Mouse (Mus musculus) layer of hippocampus, adult 9-11 months (tissue): ENCODE data around the gene Ubl3.

Source experiments
- DNase-seq: peaks from one replicate; pipeline ENCODE4 v3.0.0; 2022

Ubl3 gene

GRCm38 (mm10) chr5:148523202-148523971, 29.2 kb downstream of the Ubl3 start:
- DNase-seq, result no peak

- no peak for DNase-seq
Measured at GRCm38 (mm10) chr5:148522378-148522777, 30.2 kb downstream of the Ubl3 start.

- DNase-seq, result no peak
Measured at GRCm38 (mm10) chr5:148517445-148517844, 35.1 kb downstream of the Ubl3 start.

GRCm38 (mm10) chr5:148512042-148512640, 40.4 kb downstream of the Ubl3 start:
- no peak for DNase-seq

GRCm38 (mm10) chr5:148510265-148510664, 42.3 kb downstream of the Ubl3 start:
- no peak for DNase-seq

- DNase-seq, result no peak
Measured at GRCm38 (mm10) chr5:148509731-148510130, 42.9 kb downstream of the Ubl3 start.

GRCm38 (mm10) chr5:148508901-148509604, 43.5 kb downstream of the Ubl3 start:
- DNase-seq, result peak; percentile 42

- DNase-seq, result no peak
Measured at GRCm38 (mm10) chr5:148505381-148505780, 47.2 kb downstream of the Ubl3 start.

- DNase-seq, result no peak
Measured at GRCm38 (mm10) chr5:148502237-148502636, 50.4 kb downstream of the Ubl3 start.

GRCm38 (mm10) chr5:148501228-148501957, 51.2 kb downstream of the Ubl3 start:
- no peak for DNase-seq

GRCm38 (mm10) chr5:148500516-148500915, 52.1 kb downstream of the Ubl3 start:
- no peak for DNase-seq

- peak; percentile 45 for DNase-seq
Measured at GRCm38 (mm10) chr5:148499616-148500015, 53.0 kb downstream of the Ubl3 start.

- no peak for DNase-seq
Measured at GRCm38 (mm10) chr5:148495991-148496390, 56.6 kb downstream of the Ubl3 start.

GRCm38 (mm10) chr5:148495173-148495572, 57.4 kb downstream of the Ubl3 start:
- peak; percentile 40 for DNase-seq

- DNase-seq, result no peak
Measured at GRCm38 (mm10) chr5:148494249-148494648, 58.3 kb downstream of the Ubl3 start.

- no peak for DNase-seq
Measured at GRCm38 (mm10) chr5:148493025-148493424, 59.6 kb downstream of the Ubl3 start.

- DNase-seq, result no peak
Measured at GRCm38 (mm10) chr5:148490391-148490790, 62.2 kb downstream of the Ubl3 start.

- DNase-seq, result peak; percentile 48
Measured at GRCm38 (mm10) chr5:148489724-148490193, 62.8 kb downstream of the Ubl3 start.

- DNase-seq, result peak; percentile 40
Measured at GRCm38 (mm10) chr5:148488891-148489723, 63.5 kb downstream of the Ubl3 start.

GRCm38 (mm10) chr5:148486202-148486601, 66.4 kb downstream of the Ubl3 start:
- DNase-seq, result peak; percentile 42

- DNase-seq, result no peak
Measured at GRCm38 (mm10) chr5:148481745-148482144, 70.8 kb downstream of the Ubl3 start.

GRCm38 (mm10) chr5:148474346-148474745, 78.2 kb downstream of the Ubl3 start:
- DNase-seq, result no peak
